Mouse (Mus musculus): Measurements from ENCODE around the gene P2ry2. TPM values are rescaled to one million over a fixed set of nuclear protein-coding genes. Genes with fewer than 3 reads are reported as not detected.

P2ry2 gene
- polyA plus RNA-seq (2012; rRNA removed), result 2.9 and 3.5 TPM in 2 replicates

DNA sequence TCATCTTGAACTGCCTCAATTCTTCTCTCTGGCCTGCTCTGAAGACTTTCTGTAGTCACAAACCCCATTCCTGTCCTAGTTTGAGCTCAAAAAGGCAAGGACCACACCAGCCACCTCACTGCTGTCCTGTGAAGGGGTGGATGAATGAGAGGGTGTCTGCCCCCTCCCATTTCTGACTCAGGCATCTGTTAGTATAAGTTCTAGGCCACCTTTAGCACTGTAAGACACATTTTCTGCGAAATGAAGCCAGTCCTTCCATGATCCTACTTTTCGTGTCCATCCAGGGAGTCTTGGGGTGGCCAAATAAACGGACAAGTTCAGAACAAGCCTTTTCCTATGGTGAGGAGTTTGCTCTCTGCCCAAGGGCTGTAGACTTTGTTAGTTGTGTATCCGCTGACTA, at the start of gene P2ry2:
Gene P2ry2, minus strand, starts transcription at position 326 of the 400 bp plus-strand sequence.

DNA sequence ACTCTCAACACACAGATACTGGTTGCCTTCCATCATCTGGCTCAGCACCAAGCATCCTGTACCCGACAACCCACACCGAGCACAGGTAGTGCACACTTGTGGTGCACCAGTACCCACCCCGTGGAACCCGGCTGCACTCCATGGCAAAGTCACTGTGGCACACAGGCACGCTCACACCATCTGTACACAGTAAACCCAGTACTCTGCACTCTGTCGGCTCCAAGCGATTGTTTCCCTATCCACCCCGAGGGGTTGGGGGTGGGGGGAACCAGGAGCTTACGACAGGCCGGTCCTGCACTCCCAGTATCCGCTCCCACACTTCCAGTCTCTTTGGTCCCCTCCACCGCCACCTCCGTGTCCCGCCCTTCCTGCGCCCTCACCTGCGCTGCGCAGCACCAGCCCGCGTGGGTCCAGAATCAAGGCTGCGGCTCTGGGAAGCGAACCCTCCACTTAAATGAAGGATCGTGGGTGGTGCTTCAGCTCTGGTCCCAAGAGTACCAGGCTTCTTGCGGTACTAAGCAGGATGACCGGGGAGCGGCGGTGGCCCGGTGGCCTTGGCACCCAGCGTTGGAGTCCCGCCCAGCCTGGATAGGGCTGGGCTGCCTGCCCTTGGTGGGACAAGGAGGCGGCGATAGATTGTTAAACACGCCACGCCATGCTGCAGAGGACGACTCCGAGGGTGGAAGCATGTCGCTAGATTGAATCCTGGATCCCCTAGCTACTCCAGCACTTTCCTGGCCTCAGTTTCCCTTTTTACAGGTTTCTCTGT, 38.3 kb downstream of the P2ry2 start, which contains the start of gene P2ry6:
Gene P2ry6, minus strand, starts transcription at position 515 of the 769 bp plus-strand sequence.

Other genes starting within 250 kb of the P2ry2 start
- gene Relt, start 149.4 kb downstream of the P2ry2 start, polyA plus RNA-seq (2012; rRNA removed), result 3.3 and 4.9 TPM in 2 replicates
- 8.5 and 8.9 TPM in 2 replicates for gene Arhgef17, start 80.8 kb downstream of the P2ry2 start, polyA plus RNA-seq (2012; rRNA removed)
- 8.1 and 12.0 TPM in 2 replicates for gene P2ry6, start 38.2 kb downstream of the P2ry2 start, polyA plus RNA-seq (2012; rRNA removed)
- 2.3 and 2.5 TPM in 2 replicates for gene Fchsd2, start 80.0 kb upstream of the P2ry2 start, polyA plus RNA-seq (2012; rRNA removed)

Data from stomach, adult 2 months (tissue).